Comparison of ENCODE assay signal across 19 mouse cellular contexts in genomic region chr16:18723874-18724273, GRCm38 (mm10). TPM values are rescaled to one million over a fixed set of nuclear protein-coding genes. Genes with fewer than 3 reads are reported as not detected.
DNase-seq lines count a peak whose midpoint lies in the region; TF ChIP-seq lines count a peak whose summit lies in the region.
"Had no signal": no experiment of that assay in that cellular context is flagged by ENCODE, and none has a peak within 500 bp of the region (broad histone marks: within the 10 kb centered on the region; RNA-seq: fewer than 3 reads in every experiment).

No protein-coding gene starts in this region.

- no peak for TF ChIP-seq EP300 in heart, adult 2 months (IDR thresholded peaks at IDR 0.05; ENCODE audit: insufficient read depth, low read depth, low read length)

- 46% methylated on average over 3 of the region's 3 CpGs for WGBS in heart, adult 2 months

- no peaks in the 10 kb centered on the region for H3K9me3 ChIP-seq in E14TG2a.4 (ENCODE audit: low read length)
- H3K9me3 ChIP-seq: embryonic facial prominence, embryonic 12.5 days; hindbrain, embryonic 15.5 days; limb, embryonic 10.5 days; liver, embryonic 13.5 days; midbrain, embryonic 12.5 days had no signal

- H3K27me3 ChIP-seq in heart, adult 2 months (ENCODE audit: control insufficient read depth, insufficient read depth, low read length) = no peaks in the 10 kb centered on the region
- H3K27me3 ChIP-seq in E14TG2a.4 (ENCODE audit: insufficient read depth, low read length) = no peaks in the 10 kb centered on the region
- H3K27me3 ChIP-seq: embryonic facial prominence, embryonic 12.5 days; hindbrain, embryonic 15.5 days; midbrain, embryonic 12.5 days had no signal

- H3K4me1 ChIP-seq in heart, adult 2 months (ENCODE audit: control insufficient read depth, insufficient read depth, low read length) = peaks cover 7% of the 10 kb centered on the region
- peaks cover 70% of the 10 kb centered on the region for H3K4me1 ChIP-seq in E14TG2a.4 (replicated peaks; ENCODE audit: low read depth, low read length)
- no peaks in the 10 kb centered on the region for H3K4me1 ChIP-seq in cortical plate, adult 2 months (ENCODE audit: control insufficient read depth, insufficient read depth, low read length)
- H3K4me1 ChIP-seq: embryonic facial prominence, embryonic 12.5 days; hindbrain, embryonic 15.5 days; limb, embryonic 10.5 days; liver, embryonic 13.5 days; midbrain, embryonic 12.5 days had no signal

- no peak for TF ChIP-seq POLR2A in heart, adult 2 months (IDR thresholded peaks at IDR 0.05; ENCODE audit: insufficient read depth, low read depth, low read length)
- TF ChIP-seq POLR2A in cortical plate, adult 2 months (IDR thresholded peaks at IDR 0.05; ENCODE audit: extremely low read depth, insufficient read depth, low read length) = no peak

- H3K4me3 ChIP-seq in heart, adult 2 months = no peak overlapping the region
- 0 out of 2 replicates have a peak overlapping the region, but pooled peaks have one; percentile 10 for H3K4me3 ChIP-seq in E14TG2a.4 (replicated peaks; ENCODE audit: low read length)
- H3K4me3 ChIP-seq in cortical plate, adult 2 months (ENCODE audit: insufficient read depth, low read length) = no peak overlapping the region
- H3K4me3 ChIP-seq: embryonic facial prominence, embryonic 12.5 days; hindbrain, embryonic 15.5 days; limb, embryonic 10.5 days; liver, embryonic 13.5 days; midbrain, embryonic 12.5 days had no signal

- no peak overlapping the region for H3K9ac ChIP-seq in heart, adult 2 months (ENCODE audit: low read depth, low read length)
- H3K9ac ChIP-seq: embryonic facial prominence, embryonic 12.5 days; hindbrain, embryonic 15.5 days; liver, embryonic 13.5 days; midbrain, embryonic 12.5 days had no signal

- H3K79me2 ChIP-seq in heart, adult 2 months (replicated peaks; ENCODE audit: control insufficient read depth, insufficient read depth, low read length) = no peaks in the 10 kb centered on the region

- no peak overlapping the region for H3K27ac ChIP-seq in heart, adult 2 months
- H3K27ac ChIP-seq in cortical plate, adult 2 months (ENCODE audit: insufficient read depth, low read length) = no peak overlapping the region
- H3K27ac ChIP-seq: embryonic facial prominence, embryonic 12.5 days; hindbrain, embryonic 15.5 days; limb, embryonic 10.5 days; liver, embryonic 13.5 days; midbrain, embryonic 12.5 days had no signal

- H3K36me3 ChIP-seq in heart, adult 2 months (ENCODE audit: control insufficient read depth, insufficient read depth, low read length) = no peaks in the 10 kb centered on the region
- no peaks in the 10 kb centered on the region for H3K36me3 ChIP-seq in E14TG2a.4 (ENCODE audit: insufficient read depth, low read length)
- H3K36me3 ChIP-seq: embryonic facial prominence, embryonic 12.5 days; hindbrain, embryonic 15.5 days; limb, embryonic 10.5 days; liver, embryonic 13.5 days; midbrain, embryonic 12.5 days had no signal

- intact Hi-C loops in heart, adult 2 months (cut with DNase I) = no loop called here
- intact Hi-C loops in left cerebral cortex, postnatal 4 days (cut with DNase I) = no loop called here

- TF ChIP-seq CTCF in heart, adult 2 months (IDR thresholded peaks at IDR 0.05) = peak; percentile 18; the same call in 1 of the 2 replicates
- TF ChIP-seq CTCF in E14TG2a.4 (conservative IDR thresholded peaks at IDR 0.05; ENCODE audit: low read length) = peak; percentile 27; the same call in 1 of the 2 replicates
- 0 out of 2 replicates have a peak, but pooled peaks have one; percentile 3 for TF ChIP-seq CTCF in cortical plate, adult 2 months (IDR thresholded peaks at IDR 0.05; ENCODE audit: extremely low read depth, insufficient read depth, low read length)

- no peak for DNase-seq in heart, adult 2 months
- DNase-seq in heart, adult 9 months (ENCODE audit: low spot score in 2 of 2) = no peak
- peak; percentile 17 for DNase-seq in left cerebral cortex, postnatal 4 days
- no peak for DNase-seq in left cerebral cortex, adult 9 months (ENCODE audit: low spot score in 2 of 2)
- no peak for DNase-seq in spleen, postnatal 14 days (ENCODE audit: low spot score in 2 of 2)
- DNase-seq: adrenal gland, postnatal 36 days; gastrocnemius, postnatal 14 days; heart, postnatal 10 days; kidney, adult 2 months; kidney, postnatal 4 days; liver, embryonic 13.5 days; thymus, adult 18-20 months had no signal

RNA-seq across cellular contexts. Expression of gene Cldn5, which starts 52.8 kb away (rescaled TPM):
- total RNA-seq in heart, adult 2 months (2021) = 10 to 100 TPM; 14.7 to 19.5 TPM
- polyA plus RNA-seq in heart, adult 2 months (2012; rRNA removed) = 27.6 and 38.3 TPM in 2 replicates
- total RNA-seq in left cerebral cortex, postnatal 4 days (2021) = 10 to 100 TPM; 84.4 to 97.1 TPM
- polyA plus RNA-seq in cortical plate, adult 2 months (2012; rRNA removed) = 88.0 and 88.9 TPM in 2 replicates
- total RNA-seq: common myeloid progenitor, adult 5-6 weeks had no signal

Comparison
In these comparisons a context has a peak if more than half of its experiments do, and no peak if none do; other contexts are left out.
1. RNA of gene Cldn5, which starts 52.8 kb away (total RNA-seq): 84.4 to 97.1 TPM in left cerebral cortex, postnatal 4 days; 14.7 to 19.5 TPM in heart, adult 2 months; every median in the first group is over 4 times any median in the second.
2. Peak in every context shown above with its lines, with median percentiles within 50 percentile points of each other: CTCF ChIP-seq.